Mouse (Mus musculus): Measurements from ENCODE around the gene Rps8. TPM values are rescaled to one million over a fixed set of nuclear protein-coding genes. Genes with fewer than 3 reads are reported as not detected.
A peak's percentile ranks its signal among the peaks of the same experiment; 100 is the strongest.

Gene Rps8
- total and polyA plus RNA-seq, 3 experiments: 1,480 to 5,379 (median 2,191) TPM

DNA sequence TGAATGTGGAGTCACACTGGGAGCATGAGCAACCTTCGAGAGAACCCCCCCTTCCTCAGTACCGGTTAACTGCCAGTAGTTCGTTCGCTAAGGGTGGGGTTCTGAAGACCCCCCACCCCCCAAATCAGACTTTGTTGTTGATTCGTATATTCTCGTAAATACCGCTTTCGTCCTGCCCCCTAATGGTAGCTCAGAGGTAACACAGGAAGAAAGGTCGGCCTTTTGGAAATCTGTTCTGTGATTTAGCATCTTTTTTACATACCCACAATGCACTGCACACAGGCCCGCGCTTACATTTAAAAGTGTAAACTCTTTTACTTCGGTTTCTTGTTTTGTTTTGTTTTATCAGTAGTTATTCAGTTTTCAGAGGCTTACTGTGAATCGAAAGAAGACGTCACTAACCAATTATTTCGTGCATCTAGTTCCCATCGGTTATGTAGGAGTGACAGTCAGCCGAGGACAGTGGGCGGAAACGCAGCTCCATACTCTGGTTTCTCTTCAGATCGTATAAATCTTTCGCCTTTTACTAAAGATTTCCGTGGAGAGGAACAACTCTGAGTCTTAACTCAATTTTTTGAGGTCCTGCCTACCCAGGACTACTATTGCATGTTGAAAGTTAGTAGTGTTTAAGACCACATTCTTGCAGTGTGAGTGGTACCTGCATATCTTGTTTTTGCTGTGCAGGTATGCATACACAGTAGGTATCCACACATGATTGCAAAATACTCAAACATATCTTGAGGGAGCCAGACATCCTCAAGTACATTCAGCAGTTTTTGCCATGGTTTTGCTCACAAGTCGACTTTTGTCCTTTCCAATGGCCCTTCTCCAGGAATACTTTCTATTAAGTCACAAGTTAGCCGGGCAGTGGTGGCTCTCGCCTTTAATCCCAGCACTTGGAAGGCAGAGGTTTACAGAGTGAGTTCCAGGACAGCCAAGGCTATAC lies 46.3 kb upstream of the Rps8 start (continued):
- TF ChIP-seq JUND (conservative IDR thresholded peaks at IDR 0.05; ENCODE audit: low read depth, low read length): peak; percentile 82
- TF ChIP-seq POLR2A (IDR thresholded peaks at IDR 0.05; ENCODE audit: low read depth, low read length): peak; percentile 99
- peak; percentile 100 for TF ChIP-seq ZMIZ1 (IDR thresholded peaks at IDR 0.05; ENCODE audit: low read depth, low read length)
- peak; percentile 51; the same call in 1 of the 2 replicates for TF ChIP-seq TCF12 (IDR thresholded peaks at IDR 0.05; ENCODE audit: low read depth, low read length)
- TF ChIP-seq SIN3A (IDR thresholded peaks at IDR 0.05; ENCODE audit: low read length): peak; percentile 94
- peak; percentile 96 for TF ChIP-seq MAFK (IDR thresholded peaks at IDR 0.05; ENCODE audit: insufficient replicate concordance, low read length)
- TF ChIP-seq CTCF (conservative IDR thresholded peaks at IDR 0.05 in 1 of 2, IDR thresholded peaks at IDR 0.05 in 1 of 2; ENCODE audit: low read depth in 2 of 2, low read length in 2 of 2): peak; percentile 59 to 80; a peak in 3 of 4 replicates
- no peak for TF ChIP-seq PAX5 (IDR thresholded peaks at IDR 0.05; ENCODE audit: low read length)
- no peak for TF ChIP-seq CHD1 (IDR thresholded peaks at IDR 0.05; ENCODE audit: low read depth, low read length)
- TF ChIP-seq TBP (conservative IDR thresholded peaks at IDR 0.05; ENCODE audit: low read depth, low read length): peak; percentile 99
- no peak for TF ChIP-seq GABPA (IDR thresholded peaks at IDR 0.05; ENCODE audit: insufficient replicate concordance, low read depth, low read length)
- TF ChIP-seq RAD21 (IDR thresholded peaks at IDR 0.05; ENCODE audit: low read depth, low read length): peak; percentile 45

DNA sequence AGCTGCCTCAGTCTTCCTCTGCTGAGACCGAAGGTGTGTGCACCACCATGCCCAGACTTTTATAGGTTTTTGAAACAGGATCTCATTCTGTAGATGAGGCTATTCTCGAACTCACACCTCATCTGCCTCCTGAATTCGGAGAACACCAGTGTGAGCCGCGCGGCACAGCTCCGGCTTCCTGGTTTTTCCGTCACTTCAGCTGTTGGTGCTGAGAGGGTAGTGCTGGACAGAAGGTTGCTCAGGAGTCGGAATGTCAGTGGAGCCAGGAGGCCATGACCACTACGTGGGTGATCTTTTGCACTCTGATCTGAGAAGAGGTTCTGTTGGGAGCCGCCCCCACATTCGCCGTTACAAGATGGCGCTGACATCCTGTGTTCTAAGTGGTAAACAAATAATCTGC lies 35.8 kb upstream of the Rps8 start:
- Histone ChIP-seq H3K27ac (ENCODE audit: insufficient read depth, low read depth) (no peak overlapping the region), H3K4me3 (replicated peaks in 1 of 3; ENCODE audit: low read depth in 2 of 3, low read length in 2 of 3, poor library complexity in 1 of 3) (no peak overlapping the region), H3K27me3 (replicated peaks) (no peaks in the 10 kb centered on the region), H3K36me3 (replicated peaks in 1 of 2; ENCODE audit: control insufficient read depth in 1 of 2, insufficient read depth in 1 of 2, low read length in 1 of 2) (no peaks in the 10 kb centered on the region), H3K9ac (ENCODE audit: insufficient read depth, low read depth) (no peak overlapping the region), H3K79me2 (replicated peaks; ENCODE audit: control insufficient read depth, extremely low read depth, insufficient read depth, poor library complexity, severe bottlenecking) (no peaks in the 10 kb centered on the region), H3K4me1 (ENCODE audit: control insufficient read depth in 1 of 2, insufficient read depth in 2 of 2) (peaks cover 2 to 17% of the 10 kb centered on the region in 2 experiments; a peak in 3 of 4 replicates), H3K9me3 (replicated peaks; ENCODE audit: low read length) (no peaks in the 10 kb centered on the region), H3K4me2 (ENCODE audit: insufficient read depth, low read depth, poor library complexity, severe bottlenecking) (no peak overlapping the region)
- DNase-seq (ENCODE audit: extremely low read depth): no peak
- TF ChIP-seq TCF12 (IDR thresholded peaks at IDR 0.05; ENCODE audit: low read depth, low read length) (no peak), ZNF384 (IDR thresholded peaks at IDR 0.05; ENCODE audit: low read depth, low read length) (no peak), NELFE (IDR thresholded peaks at IDR 0.05; ENCODE audit: low read depth, low read length) (no peak), BHLHE40 (IDR thresholded peaks at IDR 0.05; ENCODE audit: low read depth, low read length) (no peak), ZC3H11A (IDR thresholded peaks at IDR 0.05; ENCODE audit: low read depth, low read length) (no peak), ZMIZ1 (IDR thresholded peaks at IDR 0.05; ENCODE audit: low read depth, low read length) (no peak), E2F4 (IDR thresholded peaks at IDR 0.05; ENCODE audit: insufficient replicate concordance, low read depth, low read length) (no peak), RAD21 (IDR thresholded peaks at IDR 0.05; ENCODE audit: low read depth, low read length) (no peak), MAFK (IDR thresholded peaks at IDR 0.05; ENCODE audit: insufficient replicate concordance, low read length) (no peak), NRF1 (IDR thresholded peaks at IDR 0.05; ENCODE audit: low read depth, low read length) (no peak), UBTF (IDR thresholded peaks at IDR 0.05; ENCODE audit: low read depth, low read length) (no peak), ETS1 (conservative IDR thresholded peaks at IDR 0.05; ENCODE audit: low read depth, low read length) (no peak), MAZ (IDR thresholded peaks at IDR 0.05; ENCODE audit: low read depth, low read length) (no peak), CHD1 (IDR thresholded peaks at IDR 0.05; ENCODE audit: low read depth, low read length) (no peak), MXI1 (IDR thresholded peaks at IDR 0.05; ENCODE audit: low read depth, low read length) (no peak), JUN (IDR thresholded peaks at IDR 0.05; ENCODE audit: insufficient read depth, low read depth, low read length) (no peak), ZKSCAN1 (IDR thresholded peaks at IDR 0.05; ENCODE audit: borderline replicate concordance, low read depth, low read length) (no peak), MYC (IDR thresholded peaks at IDR 0.05; ENCODE audit: low read depth, low read length) (no peak)
- dilution Hi-C loops (cut with MboI; ENCODE audit: extremely low pct_ligation_motif_present, extremely low pct_unique_long_range_greater_than_20kb, low sequenced_read_pairs) (no loop called here), in situ Hi-C loops (cut with MboI; ENCODE audit: low pct_ligation_motif_present, low pct_unique_long_range_greater_than_20kb, low sequenced_read_pairs) (no loop called here)
